Mouse (Mus musculus) cerebellum, adult 11 months (tissue): ENCODE results near the gene Ccr1.

Source experiments
- DNase-seq: peaks from one replicate; pipeline ENCODE4 v3.0.0; 2022

The Ccr1 gene

DNA sequence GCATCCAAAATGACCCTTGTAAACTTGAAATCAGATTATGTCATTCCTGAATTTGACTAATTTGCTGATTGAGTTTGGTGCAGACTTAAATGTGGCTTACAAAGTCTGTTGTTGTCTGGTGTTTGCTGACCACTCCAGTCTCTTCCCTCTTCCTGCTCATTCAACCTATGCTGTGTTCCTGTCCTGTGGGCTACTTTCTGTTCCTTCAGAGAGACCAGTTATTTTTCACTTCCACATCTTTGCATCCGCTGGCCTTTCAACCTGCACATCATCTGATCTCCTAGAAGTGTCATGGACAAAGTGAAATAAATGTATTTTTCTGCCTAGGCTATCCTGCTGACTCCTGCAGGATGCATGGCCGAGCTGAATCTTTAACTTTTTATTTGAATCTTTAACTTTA lies 14.9 kb downstream of the Ccr1 start:
- DNase-seq, result no peak

DNA sequence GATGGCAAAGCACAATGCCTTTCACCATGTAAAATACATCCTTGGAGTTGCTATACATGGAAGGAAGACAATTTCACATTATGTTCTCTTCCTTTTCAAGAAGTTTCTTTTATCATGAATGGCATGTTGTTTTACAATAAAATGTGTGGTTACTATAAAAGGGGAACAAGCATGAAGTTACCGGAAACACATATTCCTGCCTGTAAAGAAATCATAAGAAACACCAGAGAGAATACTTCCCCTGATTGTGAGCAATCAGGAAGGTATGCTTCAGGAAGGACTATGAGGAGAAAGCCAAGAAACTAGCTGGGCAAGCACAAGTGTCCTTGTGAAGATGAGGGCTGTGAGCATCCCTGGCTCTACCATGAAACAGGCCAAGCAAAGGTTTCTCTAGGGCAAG lies 17.3 kb downstream of the Ccr1 start:
- no peak for DNase-seq

DNA sequence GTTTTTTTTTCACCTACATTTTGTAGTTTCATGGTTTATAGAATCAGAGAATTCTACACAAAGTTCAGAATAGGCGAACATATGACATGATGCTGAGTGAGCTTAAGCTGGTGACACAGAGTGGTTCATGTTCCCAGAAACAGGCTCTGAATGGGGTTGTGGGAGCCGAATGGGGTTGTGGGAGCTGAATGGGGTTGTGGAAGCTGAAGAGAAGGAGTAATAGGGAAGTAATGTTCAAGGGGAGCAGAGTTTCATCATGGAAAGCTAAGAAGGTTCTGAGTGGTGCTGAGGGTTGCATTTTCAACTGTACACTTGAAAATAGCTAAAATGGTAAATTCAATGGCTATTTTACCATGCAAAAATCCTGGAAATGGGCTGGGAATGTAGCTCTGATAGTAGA lies 19.1 kb downstream of the Ccr1 start:
- no peak for DNase-seq

DNA sequence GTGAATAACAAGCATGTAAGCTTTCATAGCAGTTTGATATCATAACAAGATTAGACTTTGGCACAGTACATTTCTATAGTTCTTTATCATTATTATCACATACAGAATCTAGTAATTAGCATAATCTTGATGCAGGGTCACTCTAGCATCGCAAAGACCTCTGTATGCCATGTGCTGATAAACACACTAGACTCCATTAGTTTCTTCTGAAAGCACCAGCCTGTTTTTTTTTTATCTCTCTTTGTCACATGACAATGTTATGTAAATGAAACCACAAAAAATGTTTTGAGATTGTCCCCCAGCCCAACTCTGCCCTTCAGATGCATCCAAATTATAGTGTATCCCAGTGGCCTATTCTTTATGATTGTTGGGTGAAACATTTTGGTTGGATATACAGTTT lies 20.7 kb downstream of the Ccr1 start:
- DNase-seq, result no peak

DNA sequence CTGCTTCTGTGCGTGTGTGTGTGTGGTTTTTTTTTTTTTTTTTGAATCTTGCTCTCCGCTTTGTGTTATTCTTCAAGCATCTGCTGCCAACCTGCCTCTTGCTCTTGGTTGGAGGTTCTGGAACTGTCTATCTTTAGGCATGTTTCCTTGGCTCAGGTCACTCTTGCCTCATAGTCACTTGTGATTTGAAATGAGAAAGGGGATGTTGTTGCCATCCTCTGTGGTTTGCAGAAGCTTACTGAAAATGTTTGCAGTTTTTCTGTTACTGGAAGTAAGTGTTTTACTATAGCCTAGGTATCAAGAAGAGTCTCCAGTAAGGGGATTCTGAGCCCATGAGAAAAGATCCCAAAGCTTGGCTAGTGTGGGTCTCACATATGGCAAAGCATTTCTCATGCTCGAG lies 26.5 kb downstream of the Ccr1 start:
- no peak for DNase-seq

DNA sequence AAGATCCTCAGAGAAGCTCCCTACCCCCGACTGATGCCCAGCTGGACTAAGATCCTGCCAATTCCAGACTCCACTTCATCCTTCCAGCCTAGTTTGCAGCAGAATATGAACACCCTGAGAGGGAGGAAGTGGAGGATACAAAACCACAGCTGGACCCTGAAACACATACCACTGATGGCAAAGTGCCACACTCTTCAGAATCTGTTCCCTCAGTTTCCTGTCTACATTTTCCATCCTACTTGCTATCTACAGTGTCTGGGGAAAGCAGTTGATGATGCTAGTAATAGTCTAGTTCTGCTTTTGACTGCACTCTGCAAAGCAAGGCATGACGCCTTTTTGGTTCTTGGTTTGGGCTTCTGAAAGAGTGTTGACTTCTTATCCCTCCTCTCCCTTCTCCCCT lies 27.2 kb downstream of the Ccr1 start:
- DNase-seq, result no peak

DNA sequence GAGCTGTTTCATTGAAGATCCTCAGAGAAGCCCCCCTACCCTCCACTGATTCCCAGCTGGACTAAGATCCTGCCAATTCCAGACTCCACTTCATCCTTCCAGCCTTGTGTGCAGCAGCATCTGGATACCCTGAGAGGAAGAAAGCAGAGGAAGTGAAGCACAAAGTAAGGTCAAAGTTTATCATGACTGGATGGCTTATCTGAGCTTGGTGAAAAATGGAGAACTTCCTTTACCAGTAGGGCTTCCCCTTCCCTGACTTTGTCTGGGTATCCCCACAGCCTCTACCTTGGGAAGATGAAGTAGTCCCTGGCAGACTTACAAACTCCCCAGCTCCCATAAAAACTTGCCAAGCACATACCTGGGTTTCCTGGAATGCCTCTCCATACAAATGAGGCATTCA lies 27.9 kb downstream of the Ccr1 start:
- DNase-seq, result no peak

DNA sequence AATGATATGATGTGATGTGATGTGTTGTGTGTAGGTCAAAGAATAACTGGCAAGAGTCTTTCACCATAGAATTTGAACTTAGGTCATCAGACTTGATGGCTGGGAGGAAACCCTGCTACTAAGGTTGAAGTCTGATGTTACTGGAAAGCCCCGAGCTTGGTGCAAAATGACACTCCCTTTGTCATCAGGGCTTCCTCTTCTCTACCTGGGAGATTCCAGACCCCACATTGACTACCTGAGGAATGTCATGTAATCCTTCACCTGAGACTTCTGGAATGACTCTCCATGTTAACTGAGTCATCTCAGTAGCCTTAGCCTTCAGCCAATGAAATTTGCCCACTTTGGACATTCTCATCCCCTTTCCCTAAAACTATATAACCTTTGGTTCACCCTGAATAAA lies 28.3 kb downstream of the Ccr1 start:
- no peak for DNase-seq

DNA sequence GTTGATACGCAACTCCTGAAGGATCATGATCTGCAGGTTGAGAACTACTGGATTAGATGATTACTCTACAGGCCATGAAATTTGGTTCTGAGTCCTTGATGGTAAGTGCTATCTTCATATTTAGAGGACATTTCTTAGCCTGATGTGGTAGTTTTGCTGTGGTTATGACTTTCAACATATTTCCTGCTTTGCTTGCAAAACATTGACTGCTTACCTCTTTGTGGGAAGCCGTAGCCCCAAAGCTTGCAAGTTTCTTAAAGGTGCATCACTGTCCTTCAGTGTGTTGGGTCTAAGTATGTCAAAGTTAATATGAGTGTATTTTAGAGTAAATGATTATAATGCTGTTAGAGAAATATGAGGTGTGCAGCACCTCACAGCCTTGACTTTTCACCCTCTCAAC lies 30.5 kb downstream of the Ccr1 start:
- no peak for DNase-seq

DNA sequence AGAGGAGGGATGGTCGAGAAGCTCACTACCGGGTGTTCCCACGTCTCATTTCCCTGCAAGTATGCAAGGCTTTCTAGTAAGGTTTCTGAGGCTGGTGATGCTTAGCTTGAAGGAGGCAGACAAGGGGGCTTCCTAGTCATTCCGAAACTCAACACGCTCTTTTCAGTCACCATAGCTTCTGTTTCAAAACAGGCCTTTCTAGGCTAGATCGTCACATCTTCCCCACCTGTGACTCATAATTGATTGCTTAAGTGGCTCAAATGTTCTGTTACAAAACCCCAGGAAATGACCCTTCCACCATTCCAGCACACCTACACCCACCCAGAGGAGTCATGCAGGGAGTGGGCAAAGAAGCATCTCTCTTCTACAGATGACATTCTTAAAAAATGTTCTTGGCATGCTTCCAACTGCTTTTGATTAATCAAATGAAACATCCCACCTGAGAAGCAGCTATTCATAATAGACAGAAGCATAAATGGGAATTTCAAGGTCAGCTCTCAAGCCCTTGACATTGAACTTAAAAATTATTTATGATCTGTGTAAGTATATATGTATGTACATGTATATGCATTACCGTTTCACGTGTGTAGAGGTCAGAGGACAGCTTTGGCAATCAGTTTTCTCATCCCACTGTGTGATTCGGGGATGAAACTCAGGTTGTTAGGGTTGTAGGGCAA lies 31.8 kb downstream of the Ccr1 start:
- DNase-seq, result no peak

DNA sequence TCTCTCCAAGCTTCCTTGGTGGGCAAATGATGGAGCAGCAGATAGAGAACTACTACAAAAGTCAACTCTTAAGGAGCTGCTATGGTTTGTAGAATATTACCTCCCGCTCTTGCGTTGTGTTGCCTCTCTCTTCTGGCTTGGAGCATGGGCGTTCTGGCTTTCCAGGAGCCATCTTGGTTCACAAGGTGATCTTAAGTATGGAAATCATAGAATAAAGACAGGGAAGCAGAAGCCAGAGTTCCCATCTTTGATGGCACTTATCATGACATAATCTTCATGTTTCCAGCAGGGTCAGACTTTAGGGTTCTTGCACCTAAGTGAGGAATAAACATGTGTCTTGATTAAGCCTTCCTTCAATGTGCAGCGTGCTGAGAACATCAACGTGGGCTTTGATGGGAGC lies 32.7 kb downstream of the Ccr1 start:
- no peak for DNase-seq

DNA sequence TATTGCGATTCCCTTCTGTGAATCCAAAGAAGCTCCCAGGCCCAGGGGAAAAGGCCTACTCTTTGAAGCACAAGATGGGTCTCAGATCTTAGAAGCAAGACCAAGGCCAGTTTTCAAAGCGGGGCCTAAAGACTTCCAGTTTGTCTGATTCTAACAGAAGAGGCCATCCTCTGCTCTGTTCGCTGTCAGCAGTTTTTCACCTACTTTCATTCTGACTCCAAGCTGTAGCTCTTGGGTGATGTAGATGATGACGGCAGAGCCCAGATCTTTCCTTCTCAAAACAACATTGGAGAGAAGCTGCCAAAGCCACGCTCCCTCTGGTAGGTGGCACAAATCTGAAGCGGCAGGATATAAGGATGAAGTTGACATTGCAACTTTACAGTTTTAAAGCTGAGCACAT lies 33.1 kb downstream of the Ccr1 start:
- DNase-seq, result no peak

DNA sequence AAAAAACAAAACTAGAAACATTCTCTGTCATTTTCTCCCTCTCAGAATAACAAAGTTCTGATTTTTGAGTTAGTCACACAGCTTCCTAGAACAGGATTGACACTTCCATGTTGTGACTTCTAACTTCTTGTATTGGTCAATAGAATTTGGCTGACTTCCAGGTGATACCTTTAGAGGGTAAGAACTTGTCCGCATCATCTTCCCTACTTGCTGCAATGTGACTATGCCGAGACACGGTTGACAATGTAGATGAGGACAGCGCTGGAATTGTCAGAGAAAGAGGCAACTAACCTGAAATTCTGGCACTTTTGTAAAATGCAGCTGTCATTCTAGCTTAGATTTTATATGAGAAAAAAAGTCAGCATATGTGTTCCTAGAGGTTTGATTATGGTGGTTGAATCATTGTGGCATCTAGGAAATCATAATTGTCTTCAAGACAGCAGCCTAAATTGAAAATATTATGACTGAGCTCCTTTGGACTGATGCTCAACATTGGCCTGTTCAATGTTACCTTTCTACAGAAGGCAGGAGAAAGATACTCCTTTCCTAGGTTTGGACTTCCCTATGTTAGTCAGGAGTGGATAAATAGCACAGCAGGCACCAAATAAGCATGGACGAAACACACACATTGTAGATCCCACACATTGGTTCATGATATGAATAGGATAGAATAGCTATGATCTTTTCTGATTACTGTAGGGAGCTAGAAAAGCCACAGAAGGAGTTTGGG lies 34.6 kb downstream of the Ccr1 start:
- DNase-seq, result no peak

DNA sequence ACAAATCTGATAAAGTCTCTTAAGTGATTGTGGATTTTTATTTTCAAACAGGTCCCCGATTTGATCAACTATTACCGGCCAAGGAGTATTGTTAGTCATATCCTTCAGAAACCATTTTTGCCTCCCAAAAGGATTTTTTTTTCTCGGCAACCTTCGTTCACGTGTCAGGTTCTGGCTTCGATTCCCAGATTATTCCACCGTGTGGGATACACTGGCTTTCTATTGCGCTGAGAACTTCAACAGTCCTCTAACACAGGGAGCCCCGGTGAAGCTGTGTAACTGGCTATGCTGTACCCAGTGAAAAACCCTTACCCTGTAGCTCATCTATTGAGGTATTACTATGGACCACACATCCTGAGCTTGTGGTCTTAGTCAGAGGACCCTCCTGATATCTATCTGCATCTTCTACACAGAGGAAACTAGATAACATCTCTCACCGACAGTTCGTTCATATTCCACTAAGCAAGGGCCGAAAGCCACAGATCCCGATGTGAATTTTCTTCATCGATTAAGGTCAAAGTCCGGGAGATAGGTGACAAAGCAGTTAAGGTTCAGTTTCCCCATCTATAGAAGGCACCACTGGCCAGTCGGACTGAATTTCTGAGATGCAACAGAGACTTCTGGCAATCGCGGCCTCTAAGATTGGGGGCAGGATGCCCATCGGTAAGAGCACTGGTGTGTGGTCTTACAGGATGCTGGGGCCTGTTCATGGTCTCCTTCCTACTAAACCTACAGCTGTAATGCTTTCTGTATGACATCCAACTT lies 35.4 kb downstream of the Ccr1 start:
- DNase-seq, result no peak

DNA sequence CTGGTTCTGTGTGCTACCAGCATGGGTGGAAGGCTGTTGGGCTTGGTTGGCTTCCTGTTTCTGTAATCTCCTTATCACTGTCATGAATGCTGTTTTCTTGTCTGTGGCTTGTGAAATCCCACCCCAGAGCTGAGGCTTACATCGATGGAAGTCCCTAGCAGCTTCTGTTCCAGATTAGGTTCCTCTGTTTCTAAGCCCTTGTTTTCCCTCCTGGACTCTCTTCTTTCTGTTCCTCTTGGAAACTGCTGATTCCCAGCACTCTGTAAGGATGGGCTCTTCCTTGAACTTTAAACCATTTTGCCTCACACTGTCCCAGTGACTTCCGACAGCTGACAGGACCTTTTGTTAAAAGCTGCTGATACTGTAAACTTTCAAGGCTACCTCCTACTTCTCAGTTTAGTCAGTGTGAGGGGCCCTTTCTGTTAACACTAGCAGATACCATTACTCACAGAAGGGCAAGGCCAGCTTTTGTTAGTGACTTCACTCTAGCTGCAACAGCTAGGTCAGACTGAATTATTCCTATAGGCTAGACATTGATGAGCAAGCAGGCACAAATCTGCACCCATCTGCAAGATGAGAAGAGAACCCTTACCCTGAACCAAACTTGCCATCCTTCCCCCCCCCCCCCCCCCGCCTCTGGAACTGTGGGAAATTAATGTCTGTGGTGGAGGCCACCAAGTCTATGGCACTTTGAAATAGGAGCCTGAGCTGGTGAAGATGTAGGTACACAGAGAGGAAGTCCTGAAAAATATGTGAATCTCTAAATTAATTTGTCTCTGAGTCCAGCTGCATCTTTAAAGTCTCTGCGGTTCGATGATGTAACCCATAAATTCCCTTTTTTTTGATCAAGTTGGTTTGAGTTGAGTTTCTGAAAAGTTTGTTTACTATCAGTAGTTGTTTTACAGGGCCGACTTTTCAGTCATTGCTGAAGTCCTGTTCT lies 36.5 kb downstream of the Ccr1 start:
- DNase-seq, result no peak

DNA sequence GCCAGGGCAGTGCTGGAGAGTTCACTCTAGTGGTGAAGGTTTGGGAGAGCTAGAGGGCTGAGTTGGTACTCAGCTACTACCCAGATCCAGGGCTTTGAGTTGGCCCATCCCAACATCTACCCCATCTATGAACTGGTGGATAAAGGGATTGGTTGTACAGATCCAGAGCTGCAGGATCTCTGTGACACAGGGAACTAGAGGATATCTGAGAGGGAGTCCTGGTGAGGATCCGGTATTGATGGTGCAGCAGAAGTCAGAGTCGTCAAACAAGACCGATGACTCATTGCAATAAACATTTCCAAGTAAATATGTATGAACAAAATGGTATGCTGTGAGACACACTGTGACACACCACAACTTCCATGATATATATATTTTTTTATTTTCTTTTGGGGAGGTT lies 37.6 kb downstream of the Ccr1 start:
- no peak for DNase-seq

DNA sequence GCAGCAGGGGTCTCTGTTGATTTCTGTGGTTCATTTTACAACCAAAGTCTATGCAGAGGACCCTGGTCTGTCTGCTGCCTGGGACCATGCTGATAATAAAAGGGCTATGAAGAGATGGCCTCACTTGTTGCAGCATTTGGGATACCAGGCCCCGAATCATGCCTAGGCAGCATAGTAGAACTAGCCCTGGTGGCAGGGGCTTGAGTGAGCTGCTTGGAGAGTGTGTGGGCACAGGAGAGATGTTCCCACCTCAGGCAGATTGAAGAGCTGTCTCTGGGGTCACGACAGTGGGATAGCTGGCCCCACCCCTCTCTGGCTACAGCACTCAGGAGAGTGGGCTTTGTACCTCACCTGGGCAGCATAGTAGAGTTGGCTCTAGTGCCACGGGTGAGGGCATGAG lies 38.0 kb downstream of the Ccr1 start:
- DNase-seq, result no peak

DNA sequence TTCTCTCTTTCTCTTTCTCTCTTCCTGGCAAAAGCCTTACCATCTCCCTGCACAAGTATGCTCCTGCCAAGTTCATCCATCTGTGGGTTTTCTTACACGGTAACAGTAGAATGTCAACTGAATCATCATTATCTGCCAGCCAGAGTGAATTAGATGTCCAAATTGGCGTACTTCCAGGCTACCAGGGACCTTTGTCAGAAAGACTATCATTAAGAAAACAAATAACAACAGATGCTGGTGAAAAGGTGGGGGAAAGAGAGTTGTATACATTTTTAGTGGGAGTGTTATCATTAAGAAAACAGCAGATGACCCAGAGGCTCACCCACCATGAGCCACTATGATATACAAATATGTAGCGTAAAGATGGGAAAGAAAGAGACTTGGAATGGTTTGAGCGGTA lies 38.6 kb downstream of the Ccr1 start:
- no peak for DNase-seq

DNA sequence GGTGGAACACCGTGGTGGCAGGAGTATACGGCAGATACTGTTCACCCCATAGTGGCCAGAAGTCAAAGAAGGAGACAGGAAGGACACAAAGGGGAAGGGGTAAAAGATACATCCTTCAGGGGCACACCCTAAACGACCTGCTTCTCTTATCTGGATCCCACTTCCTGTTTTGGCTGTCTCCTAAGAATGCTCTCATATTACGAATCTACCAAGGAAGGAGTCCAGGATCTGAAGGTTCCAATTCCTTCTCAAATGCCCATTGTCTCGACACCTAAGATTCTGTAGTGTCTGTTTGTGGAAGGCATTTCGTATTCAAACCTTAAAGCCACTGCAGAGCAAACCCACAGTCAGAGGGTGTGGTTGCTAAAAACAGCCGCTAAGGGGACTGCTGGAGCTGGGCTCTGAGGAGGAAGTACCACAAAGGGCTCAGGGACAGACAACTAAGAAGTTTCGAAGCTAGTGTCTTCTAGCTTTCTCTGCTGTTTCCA lies 39.7 kb downstream of the Ccr1 start:
- DNase-seq, result no peak

DNA sequence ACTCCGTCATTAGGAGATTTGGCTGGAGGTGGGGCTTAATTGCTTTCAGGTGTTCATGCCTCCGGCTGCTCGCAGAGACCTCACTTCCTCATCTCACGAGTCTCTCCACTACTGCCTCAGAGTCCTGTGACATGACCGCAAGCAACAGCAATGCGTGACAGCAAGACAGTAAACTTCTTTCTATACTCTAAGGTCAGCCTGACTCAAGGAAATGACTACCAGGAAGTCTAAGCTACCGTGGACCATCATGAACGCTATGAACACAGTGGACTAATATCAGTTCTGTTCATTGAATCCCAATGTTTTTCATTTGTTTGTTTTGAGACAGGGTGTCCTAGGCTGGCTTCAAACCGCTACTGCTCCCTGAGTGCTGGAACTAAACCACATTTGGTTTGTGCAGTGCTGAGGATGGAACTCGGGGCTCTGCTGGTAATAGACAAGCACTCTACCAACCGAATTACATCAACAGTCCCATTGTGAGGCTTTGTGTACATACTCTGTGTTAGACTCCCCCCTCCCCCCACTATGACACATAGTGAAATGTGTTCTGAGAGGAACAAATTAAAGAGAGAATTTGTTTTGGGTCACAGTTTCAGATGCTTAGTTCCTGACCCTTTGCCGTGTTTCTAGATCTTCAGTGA lies 40.3 kb downstream of the Ccr1 start:
- DNase-seq, result no peak

DNA sequence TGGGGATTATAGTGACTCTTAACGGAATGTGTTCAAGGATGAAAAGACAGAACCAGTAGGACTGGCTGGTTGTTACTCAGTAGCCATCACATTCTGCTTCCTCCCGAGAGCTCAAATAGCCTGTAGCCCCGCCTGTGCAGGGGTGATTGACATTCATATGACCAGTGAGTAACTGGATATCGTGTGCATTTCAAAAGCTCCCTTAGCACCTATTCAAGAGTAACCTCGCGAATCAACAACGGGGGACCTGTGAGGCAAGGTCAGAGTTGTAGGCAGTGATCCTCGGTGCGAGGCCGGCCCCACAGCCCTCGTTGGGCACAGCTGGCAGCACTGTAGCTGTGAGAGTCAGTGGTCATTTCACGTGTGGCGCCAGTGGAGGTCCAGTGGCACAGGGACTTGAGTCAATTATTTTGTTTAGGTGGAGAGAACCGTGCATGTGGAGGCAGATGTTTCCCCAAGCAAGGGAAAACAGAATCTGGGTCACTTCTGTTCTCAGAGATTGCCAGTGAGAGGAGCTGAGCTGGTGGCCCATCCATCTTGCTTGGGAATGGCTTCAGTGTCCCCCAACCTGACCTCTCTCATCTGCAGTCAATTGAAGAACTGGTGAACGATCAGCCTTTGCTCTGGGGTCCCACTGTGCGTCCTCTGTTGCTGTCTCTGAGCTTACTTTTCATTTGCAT lies 41.1 kb downstream of the Ccr1 start:
- DNase-seq, result no peak

DNA sequence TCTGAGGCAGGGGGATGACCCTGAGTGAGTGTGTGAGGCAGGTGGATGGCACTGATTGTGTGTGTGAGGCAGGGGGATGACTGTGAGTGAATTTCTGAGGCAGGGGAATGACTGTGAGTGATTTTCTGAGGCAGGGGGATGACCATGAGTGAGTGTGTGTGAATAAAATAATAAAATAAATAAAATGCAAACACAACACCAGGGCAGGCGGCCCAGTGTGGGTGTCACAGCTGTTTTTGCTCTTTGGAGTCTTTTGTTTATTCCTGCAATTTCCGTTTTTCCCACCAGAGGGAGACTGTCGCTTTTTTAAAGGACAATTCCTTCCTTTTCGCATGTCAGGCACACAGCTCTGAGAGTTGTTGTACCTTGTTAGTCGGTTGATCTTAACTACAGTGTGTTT lies 42.5 kb downstream of the Ccr1 start:
- DNase-seq, result peak; percentile 13
